Mouse (Mus musculus) cerebral cortex, adult 2 months (tissue): ENCODE results near the gene Hmgcs1.

Source experiments
- WGBS: fragments of 180-500 bp; shearing (Covaris S2); methylation state at CpG from one replicate; pipeline ENCODE4 v1.1.7; 2018; 5-methylcytosine and 5-hydroxymethylcytosine counted together

The Hmgcs1 gene

DNA sequence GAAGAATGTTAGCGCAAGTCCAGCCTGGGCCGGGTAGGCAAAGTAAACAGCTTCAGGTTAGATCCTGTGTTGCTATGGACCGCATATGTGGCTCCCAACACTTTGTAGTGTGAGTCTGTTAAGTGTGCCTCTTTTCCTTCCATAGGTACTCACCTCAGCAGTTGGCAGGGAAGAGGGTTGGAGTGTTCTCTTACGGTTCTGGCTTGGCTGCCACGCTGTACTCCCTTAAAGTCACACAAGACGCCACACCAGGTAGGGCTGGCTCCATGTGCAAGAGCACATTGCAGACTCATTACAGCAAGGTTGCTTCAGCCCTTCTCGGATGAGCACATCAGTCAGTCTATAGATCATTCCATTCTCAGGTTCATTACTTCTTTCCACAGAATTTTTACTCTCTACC, 14.1 kb downstream of the Hmgcs1 start:
- 73% methylated on average over 7 of the region's 7 CpGs for WGBS

DNA sequence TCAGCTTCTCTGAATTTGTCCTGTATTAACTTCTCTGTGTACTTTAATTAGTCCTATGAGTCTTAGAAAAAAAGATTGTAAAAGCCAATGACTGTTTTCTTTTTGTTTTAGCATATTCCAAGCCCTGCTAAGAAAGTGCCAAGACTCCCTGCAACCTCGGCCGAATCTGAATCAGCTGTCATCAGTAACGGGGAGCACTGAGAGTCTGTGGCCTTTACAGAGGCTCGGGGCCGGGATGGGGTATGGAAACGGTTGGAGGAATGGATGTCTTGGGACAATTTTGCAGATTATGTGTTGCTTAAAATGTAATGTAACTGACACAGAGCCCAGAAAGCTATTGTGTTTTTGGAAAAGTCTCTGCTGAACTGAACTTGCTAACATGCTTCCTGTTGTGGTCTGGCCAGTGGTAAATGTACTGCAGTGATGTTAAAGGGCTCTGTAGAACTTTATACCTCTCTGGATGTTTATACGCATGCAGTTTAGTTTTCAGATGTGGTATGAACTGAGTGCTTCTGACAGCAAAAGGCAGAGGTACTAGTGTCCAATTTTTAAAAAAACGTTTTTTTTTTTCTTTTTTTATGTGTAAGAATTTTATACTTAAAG, 16.2 kb downstream of the Hmgcs1 start:
- WGBS = 69% methylated on average over 8 of the region's 8 CpGs

DNA sequence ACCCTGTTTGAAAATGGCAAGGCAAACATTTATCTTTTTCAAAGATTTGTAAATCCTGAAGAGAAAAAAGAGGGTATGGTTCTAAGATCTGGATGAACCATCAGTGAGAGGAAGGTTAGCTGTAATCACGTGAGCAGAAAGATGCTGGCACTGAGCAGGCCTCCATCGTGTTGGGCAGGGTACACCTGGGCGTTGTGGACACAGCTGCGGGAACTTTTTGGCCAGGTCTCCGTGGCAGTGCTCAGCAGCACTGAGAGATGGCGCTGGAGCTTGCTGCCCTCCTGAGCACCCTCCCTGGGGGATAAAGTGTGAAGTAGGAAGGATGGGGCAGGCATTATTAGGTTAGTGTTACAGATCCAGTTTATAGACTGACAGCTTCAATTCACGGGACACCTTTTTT, 16.8 kb downstream of the Hmgcs1 start:
- 56% methylated on average over 7 of the region's 7 CpGs for WGBS

DNA sequence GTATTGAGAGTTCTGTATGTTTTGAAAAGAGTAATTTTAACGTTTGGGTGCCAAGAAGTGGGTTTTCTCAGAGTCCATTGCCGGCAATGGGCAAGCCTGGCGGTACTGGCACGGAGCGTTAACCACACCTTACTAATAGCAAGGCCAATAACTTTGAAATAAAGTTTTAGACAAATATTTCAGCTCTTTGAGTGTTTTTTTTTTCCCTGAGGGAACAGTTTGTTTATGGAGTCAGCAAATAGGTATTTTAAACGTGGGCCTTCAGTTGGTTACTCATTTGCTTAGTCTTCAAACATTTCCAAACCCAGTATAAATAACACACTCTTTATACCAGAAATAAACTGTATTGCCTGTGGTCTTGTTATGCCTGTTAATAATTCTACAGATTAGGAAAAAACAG, 17.7 kb downstream of the Hmgcs1 start:
- WGBS = 65% methylated on average over 6 of the region's 6 CpGs

DNA sequence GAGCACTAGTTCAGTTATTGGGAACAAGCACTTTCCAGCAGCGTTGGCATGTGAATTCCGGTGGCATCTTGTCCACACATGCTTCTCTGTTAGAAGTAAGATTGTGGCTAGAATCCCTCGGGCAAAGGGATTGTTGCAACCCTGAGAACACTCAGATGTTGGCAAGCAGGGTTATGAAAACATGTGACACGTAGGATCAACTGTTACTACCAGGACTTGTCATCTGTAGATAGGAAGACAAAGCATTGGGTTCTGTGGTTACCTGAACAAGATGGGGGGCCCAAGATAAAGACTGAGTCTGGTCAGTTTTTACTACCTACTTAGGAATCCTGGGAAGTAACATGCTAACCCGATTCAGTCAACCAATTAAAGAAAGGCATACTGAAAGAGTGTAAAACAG, 18.8 kb downstream of the Hmgcs1 start:
- WGBS = 59% methylated on average over 5 of the region's 5 CpGs

- 69% methylated on average over 8 of the region's 8 CpGs for WGBS
These were observed 19.4 kb downstream of the Hmgcs1 start for GRCm38 (mm10) chr13:119709388-119710267.

DNA sequence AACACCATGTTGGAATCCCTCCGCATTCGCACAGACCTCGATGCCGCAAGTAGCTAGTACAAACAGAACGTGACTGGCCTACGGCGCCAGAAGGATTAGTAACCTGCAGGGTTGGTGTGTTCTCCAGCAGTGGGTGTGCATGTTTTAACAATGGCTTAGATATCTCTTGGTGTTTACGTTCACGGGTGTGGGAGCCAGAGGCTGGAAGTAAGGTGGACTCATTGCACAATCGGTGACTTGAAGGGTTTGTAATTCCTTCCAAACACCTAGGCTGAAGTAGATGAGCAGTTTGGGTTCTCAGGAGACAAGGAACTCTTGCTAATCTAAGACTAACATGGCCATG, 20.1 kb downstream of the Hmgcs1 start:
- 59% methylated on average over 10 of the region's 10 CpGs for WGBS

DNA sequence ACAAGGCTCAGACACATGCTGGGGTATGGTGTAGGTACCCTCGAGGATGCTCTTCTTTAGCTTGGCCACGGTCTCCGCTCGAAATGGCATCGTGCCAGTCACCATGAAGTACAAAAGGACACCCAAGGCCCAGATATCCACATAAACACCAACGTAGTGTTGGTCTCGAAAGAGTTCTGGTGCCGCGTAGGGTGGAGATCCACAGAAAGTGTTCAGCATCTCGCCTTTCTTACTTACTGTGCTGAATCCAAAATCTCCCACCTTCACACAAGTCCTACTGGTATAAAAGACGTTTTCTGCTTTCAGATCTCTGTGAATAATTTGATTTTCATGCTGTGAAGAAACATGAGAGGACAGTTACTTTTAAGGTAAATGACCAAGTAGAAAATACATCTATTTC, 22.3 kb downstream of the Hmgcs1 start:
- WGBS = 60% methylated on average over 11 of the region's 11 CpGs

GRCm38 (mm10) chr13:119713107-119713787, 23.1 kb downstream of the Hmgcs1 start:
- WGBS = 61% methylated on average over 8 of the region's 8 CpGs

DNA sequence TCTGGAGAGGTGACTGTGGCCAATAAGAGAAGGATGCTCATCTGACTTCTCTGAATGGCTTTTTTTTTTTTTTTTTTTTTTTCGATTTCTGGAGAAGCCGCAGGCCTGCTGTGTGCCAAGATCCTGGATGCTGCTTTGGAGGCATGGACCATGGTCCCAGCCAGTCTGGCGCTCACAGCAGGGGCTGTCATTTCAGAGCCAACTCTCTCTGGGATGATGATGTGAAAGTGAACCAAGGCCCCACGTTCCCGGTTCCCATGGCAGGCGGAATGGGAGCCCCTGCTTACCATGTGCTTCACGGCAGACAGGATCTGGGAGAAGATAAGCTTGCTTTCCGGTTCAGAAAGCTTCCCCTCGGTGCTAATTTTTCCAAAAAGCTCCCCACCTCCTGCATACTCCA, 23.6 kb downstream of the Hmgcs1 start:
- 45% methylated on average over 9 of the region's 9 CpGs for WGBS

DNA sequence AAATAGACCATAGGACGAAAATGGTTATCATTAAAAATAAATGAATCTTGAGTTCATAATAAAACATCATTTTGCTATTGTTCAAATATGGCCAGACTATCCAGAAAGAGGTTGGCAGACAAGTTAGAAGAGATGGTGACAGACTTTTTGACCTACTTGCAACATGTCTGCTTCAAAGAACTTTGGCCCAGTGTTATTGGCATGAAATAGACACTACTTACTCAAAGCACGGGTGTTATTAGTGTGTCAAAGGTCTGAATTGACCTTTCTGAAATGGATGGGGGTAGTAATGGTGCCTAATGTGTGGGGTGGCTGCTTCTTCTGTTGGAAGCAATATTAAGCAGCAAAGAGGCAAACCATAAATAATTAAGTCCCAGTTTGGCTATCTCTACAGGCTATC, 25.9 kb downstream of the Hmgcs1 start:
- WGBS = 86% methylated on average over 2 of the region's 2 CpGs

- WGBS = 59% methylated on average over 3 of the region's 3 CpGs
These were observed 32.3 kb downstream of the Hmgcs1 start for GRCm38 (mm10) chr13:119722447-119722846.

DNA sequence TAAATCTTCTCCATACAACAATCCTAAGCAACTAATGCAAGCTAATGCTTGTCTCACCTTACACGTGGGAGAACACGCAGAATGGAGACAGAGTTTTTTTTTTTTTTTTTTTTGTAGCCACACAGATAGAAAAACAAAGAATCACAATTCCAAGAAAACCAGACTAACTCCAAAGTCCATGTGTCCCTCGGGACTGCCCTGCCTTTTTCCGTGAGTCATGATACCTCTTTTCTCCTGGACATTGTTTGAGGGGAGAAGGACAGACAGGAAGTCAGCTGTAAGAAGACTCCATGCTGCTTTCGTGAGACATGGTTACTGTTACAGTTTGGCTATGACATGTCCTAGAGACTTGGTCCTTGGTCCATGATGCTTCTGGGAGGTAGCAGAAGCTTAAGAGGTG, 33.2 kb downstream of the Hmgcs1 start:
- 80% methylated on average over 5 of the region's 5 CpGs for WGBS

GRCm38 (mm10) chr13:119724541-119724940, 34.4 kb downstream of the Hmgcs1 start:
- WGBS = 81% methylated on average over 7 of the region's 7 CpGs

- WGBS = 53% methylated on average over 26 of the region's 26 CpGs
These were observed 37.6 kb downstream of the Hmgcs1 start for GRCm38 (mm10) chr13:119727608-119728387.

- WGBS = 82% methylated on average over 7 of the region's 7 CpGs
These were observed 39.2 kb downstream of the Hmgcs1 start for GRCm38 (mm10) chr13:119729406-119729805.

- 61% methylated on average over 6 of the region's 6 CpGs for WGBS
These were observed 41.3 kb downstream of the Hmgcs1 start for GRCm38 (mm10) chr13:119731448-119731847.

DNA sequence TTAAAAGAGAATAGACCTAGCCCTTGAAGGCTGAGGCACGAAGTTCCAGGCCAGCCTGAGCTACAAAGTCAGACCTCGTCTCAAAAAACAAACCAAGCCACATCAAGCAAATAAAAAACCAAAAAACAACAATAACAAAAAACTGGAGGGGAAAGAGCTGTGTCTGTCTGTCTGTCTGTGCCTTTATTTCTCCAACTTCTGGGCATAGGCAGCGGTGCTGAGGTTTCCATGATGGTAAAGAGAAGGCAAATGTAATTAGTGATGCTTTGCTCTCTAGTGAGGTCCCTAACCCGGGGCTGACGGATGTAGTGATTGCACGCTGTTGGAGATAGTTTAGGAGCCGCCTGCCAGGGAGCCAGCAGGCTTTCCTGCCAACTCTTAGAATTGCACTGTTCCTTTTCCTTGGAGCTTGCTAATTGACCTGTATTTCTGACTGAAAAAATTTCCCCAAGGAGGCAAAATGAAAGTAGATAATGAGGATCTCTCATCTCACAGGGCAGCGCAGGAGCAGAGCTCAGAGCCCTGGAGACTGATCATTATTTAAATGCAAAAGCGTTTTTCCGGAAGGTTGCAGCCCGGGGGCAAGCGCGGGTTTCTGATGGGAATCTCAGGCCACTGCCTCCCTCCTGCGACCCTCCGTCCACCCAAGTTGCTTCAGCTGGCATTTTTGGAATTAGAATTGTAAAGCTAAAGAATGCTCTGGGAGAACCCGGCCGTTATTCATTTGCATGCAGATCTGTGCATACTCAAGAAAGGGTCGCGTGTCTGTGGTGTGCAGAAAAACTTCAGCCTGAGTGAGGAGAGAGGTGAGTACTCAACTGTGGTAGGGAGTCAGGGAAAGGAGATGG, 51.4 kb downstream of the Hmgcs1 start:
- WGBS = 29% methylated on average over 19 of the region's 19 CpGs

GRCm38 (mm10) chr13:119742711-119743415, 52.7 kb downstream of the Hmgcs1 start:
- 58% methylated on average over 6 of the region's 6 CpGs for WGBS

DNA sequence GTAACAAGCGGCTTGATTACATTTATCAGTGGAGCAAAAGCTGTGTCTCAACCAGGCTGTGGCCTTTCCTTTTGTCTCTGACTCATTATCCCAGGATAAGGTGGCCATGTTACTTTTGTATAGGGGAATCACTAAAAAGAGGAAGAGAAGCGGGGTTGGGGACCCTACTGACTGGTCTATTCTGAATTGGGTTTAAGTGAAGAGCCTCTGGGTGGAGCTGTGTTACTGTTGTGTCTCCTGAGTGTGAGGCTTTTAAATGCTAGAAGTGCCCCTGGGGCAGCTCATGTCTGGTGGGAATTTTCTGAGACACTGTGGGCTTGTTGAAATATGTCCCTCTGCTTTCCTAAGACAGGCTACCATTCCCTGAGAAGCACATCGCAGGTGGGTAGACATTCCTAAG, 53.3 kb downstream of the Hmgcs1 start:
- 57% methylated on average over 3 of the region's 3 CpGs for WGBS
